Mouse (Mus musculus) MEL (cell line): Measurements from ENCODE around the gene Hinfp. TPM values are rescaled to one million over a fixed set of nuclear protein-coding genes. Genes with fewer than 3 reads are reported as not detected.

Experiments
- DNase-seq: peaks from one replicate; pipeline ENCODE4 v3.0.0; 2011; ENCODE audit warnings: low read depth, low spot score
- H3K27ac ChIP-seq: 2 replicates; pipeline ENCODE4 v1.5.1; 2012; ENCODE audit warnings: low read depth, mild to moderate bottlenecking, control low read depth, low read length, moderate library complexity; ENCODE audit not compliant: control insufficient read depth
- H3K27me3 ChIP-seq, 2 experiments: fragments of 150-350 bp in 1 of 2; sonication (generic) in 1 of 2; 2 replicates each; pipeline ENCODE4 v1.6.1; 2012; ENCODE audit warnings: low read length in 2 of 2, mild to moderate bottlenecking in 2 of 2, improper control_type of control experiment in 1 of 2, moderate library complexity in 1 of 2; ENCODE audit not compliant: insufficient read depth in 2 of 2, control insufficient read depth in 1 of 2
- H3K36me3 ChIP-seq, 2 experiments: 2 replicates each; pipeline ENCODE4 v1.6.1; 2012 to 2014; ENCODE audit warnings: low read length in 2 of 2, improper control_type of control experiment in 1 of 2, inconsistent platforms in 1 of 2, mild to moderate bottlenecking in 1 of 2; ENCODE audit not compliant: insufficient read depth in 2 of 2, control insufficient read depth in 1 of 2
- H3K4me1 ChIP-seq, 2 experiments: fragments of 150-350 bp in 1 of 2; sonication (generic) in 1 of 2; 2 replicates each; pipeline ENCODE4 v1.6.1; 2012; ENCODE audit warnings: low read length in 2 of 2, improper control_type of control experiment in 1 of 2, mild to moderate bottlenecking in 1 of 2; ENCODE audit not compliant: insufficient read depth in 2 of 2, control insufficient read depth in 1 of 2
- H3K4me3 ChIP-seq, 2 experiments: fragments of 150-350 bp in 1 of 2; sonication (generic) in 1 of 2; 2 replicates each; pipeline ENCODE4 v1.5.1; 2012; ENCODE audit warnings: low read depth in 2 of 2, low read length in 2 of 2, mild to moderate bottlenecking in 2 of 2, moderate library complexity in 2 of 2, control low read depth in 1 of 2, improper control_type of control experiment in 1 of 2; ENCODE audit not compliant: control insufficient read depth in 1 of 2, insufficient read depth in 1 of 2
- H3K79me2 ChIP-seq: 2 replicates; pipeline ENCODE4 v1.6.1; 2012; ENCODE audit warnings: mild to moderate bottlenecking, low read length, moderate library complexity; ENCODE audit not compliant: control insufficient read depth, poor library complexity, insufficient read depth
- H3K9ac ChIP-seq: 2 replicates; pipeline ENCODE4 v1.6.1; 2012; ENCODE audit warnings: low read depth, mild to moderate bottlenecking, control low read depth, low read length, moderate library complexity; ENCODE audit not compliant: control insufficient read depth, poor library complexity, severe bottlenecking
- H3K9me3 ChIP-seq: fragments of 150-350 bp; sonication (generic); replicated peaks from 2 replicates; pipeline ENCODE4 v1.6.1; 2012; ENCODE audit warnings: mild to moderate bottlenecking, low read length, improper control_type of control experiment, moderate library complexity; ENCODE audit not compliant: insufficient read depth
- BHLHE40 ChIP-seq: IDR thresholded peaks from 2 replicates; pipeline ENCODE4 v1.6.1; 2012; ENCODE audit warnings: low read depth, mild to moderate bottlenecking, inconsistent platforms, low read length, improper control_type of control experiment, borderline replicate concordance
- CHD1 ChIP-seq: IDR thresholded peaks from 2 replicates; pipeline ENCODE4 v1.6.1; 2012; ENCODE audit warnings: low read depth, mild to moderate bottlenecking, inconsistent platforms, low read length, improper control_type of control experiment
- CTCF ChIP-seq, 3 experiments: IDR thresholded peaks in 2 of 3; conservative IDR thresholded peaks in 1 of 3; 2 replicates each; pipeline ENCODE4 v1.5.1; 2011 to 2012; ENCODE audit warnings: low read length in 3 of 3, low read depth in 2 of 3, mild to moderate bottlenecking in 2 of 3, improper control_type of control experiment in 1 of 3, inconsistent platforms in 1 of 3, mixed read lengths in 1 of 3, moderate library complexity in 1 of 3; ENCODE audit not compliant: control insufficient read depth in 1 of 3, insufficient read depth in 1 of 3, poor library complexity in 1 of 3, severe bottlenecking in 1 of 3
- ELF1 ChIP-seq: IDR thresholded peaks from 2 replicates; pipeline ENCODE4 v1.6.1; 2014; ENCODE audit warnings: low read depth, mild to moderate bottlenecking, inconsistent platforms, low read length, improper control_type of control experiment, moderate library complexity
- EP300 ChIP-seq, 2 experiments: IDR thresholded peaks; 2 replicates each; pipeline ENCODE4 v1.6.1; 2011; ENCODE audit warnings: improper control_type of control experiment in 2 of 2, low read length in 2 of 2, low read depth in 1 of 2, mild to moderate bottlenecking in 1 of 2
- ETS1 ChIP-seq: IDR thresholded peaks from 2 replicates; pipeline ENCODE4 v1.6.1; 2012; ENCODE audit warnings: low read depth, mild to moderate bottlenecking, inconsistent platforms, low read length, improper control_type of control experiment, moderate library complexity
- GABPA ChIP-seq: IDR thresholded peaks from 2 replicates; pipeline ENCODE4 v1.6.1; 2012; ENCODE audit warnings: low read depth, mild to moderate bottlenecking, inconsistent platforms, low read length, improper control_type of control experiment, moderate library complexity
- GATA1 ChIP-seq: IDR thresholded peaks from 2 replicates; pipeline ENCODE4 v1.6.1; 2011; ENCODE audit warnings: low read depth, low read length, improper control_type of control experiment
- HCFC1 ChIP-seq: IDR thresholded peaks from 2 replicates; pipeline ENCODE4 v1.6.1; 2012; ENCODE audit warnings: low read depth, mild to moderate bottlenecking, inconsistent platforms, low read length, improper control_type of control experiment, moderate library complexity
- JUND ChIP-seq: IDR thresholded peaks from 2 replicates; pipeline ENCODE4 v1.6.1; 2011; ENCODE audit warnings: low read depth, mild to moderate bottlenecking, improper control_type of control experiment, low read length
- MAFK ChIP-seq: IDR thresholded peaks from 2 replicates; pipeline ENCODE4 v1.6.1; 2011; ENCODE audit warnings: low read depth, mild to moderate bottlenecking, low read length, improper control_type of control experiment, borderline replicate concordance
- MAX ChIP-seq: IDR thresholded peaks from 2 replicates; pipeline ENCODE4 v1.6.1; 2011; ENCODE audit warnings: low read length, improper control_type of control experiment
- MEF2A ChIP-seq: IDR thresholded peaks from 2 replicates; pipeline ENCODE4 v1.6.1; 2014; ENCODE audit warnings: low read depth, mild to moderate bottlenecking, inconsistent platforms, low read length, improper control_type of control experiment; ENCODE audit not compliant: poor library complexity, insufficient replicate concordance, severe bottlenecking; ENCODE audit errors: extremely low read depth
- MXI1 ChIP-seq: IDR thresholded peaks from 2 replicates; pipeline ENCODE4 v1.6.1; 2011; ENCODE audit warnings: mild to moderate bottlenecking, low read depth, low read length, improper control_type of control experiment
- MYB ChIP-seq: IDR thresholded peaks from 2 replicates; pipeline ENCODE4 v1.6.1; 2011; ENCODE audit warnings: mild to moderate bottlenecking, low read depth, low read length, improper control_type of control experiment
- NELFE ChIP-seq: IDR thresholded peaks from 2 replicates; pipeline ENCODE4 v1.6.1; 2011; ENCODE audit warnings: low read depth, low read length, improper control_type of control experiment
- NRF1 ChIP-seq: IDR thresholded peaks from 2 replicates; pipeline ENCODE4 v1.6.1; 2014; ENCODE audit warnings: low read depth, mild to moderate bottlenecking, inconsistent platforms, low read length, improper control_type of control experiment, moderate library complexity; ENCODE audit not compliant: poor library complexity, insufficient read depth, severe bottlenecking
- POLR2A ChIP-seq, 2 experiments: IDR thresholded peaks; 2 replicates each; pipeline ENCODE4 v1.6.1; 2011 to 2012; ENCODE audit warnings: low read length in 2 of 2, mild to moderate bottlenecking in 2 of 2, control low read depth in 1 of 2, improper control_type of control experiment in 1 of 2, low read depth in 1 of 2, moderate library complexity in 1 of 2; ENCODE audit not compliant: control insufficient read depth in 1 of 2, insufficient read depth in 1 of 2, poor library complexity in 1 of 2
- POLR2AphosphoS2 ChIP-seq: IDR thresholded peaks from 2 replicates; pipeline ENCODE4 v1.6.1; 2011; ENCODE audit warnings: low read length, improper control_type of control experiment
- POLR2AphosphoS5 ChIP-seq: IDR thresholded peaks from 2 replicates; pipeline ENCODE4 v1.6.1; 2012; ENCODE audit warnings: low read depth, borderline replicate concordance, mild to moderate bottlenecking, inconsistent platforms, low read length, moderate library complexity, mixed read lengths
- RCOR1 ChIP-seq: IDR thresholded peaks from 2 replicates; pipeline ENCODE4 v1.6.1; 2012; ENCODE audit warnings: low read depth, mild to moderate bottlenecking, inconsistent platforms, low read length, improper control_type of control experiment
- SMC3 ChIP-seq: IDR thresholded peaks from 2 replicates; pipeline ENCODE4 v1.6.1; 2011; ENCODE audit warnings: low read depth, low read length, improper control_type of control experiment
- TAL1 ChIP-seq: IDR thresholded peaks from 2 replicates; pipeline ENCODE4 v1.6.1; 2012; ENCODE audit warnings: mild to moderate bottlenecking, inconsistent platforms, low read length, moderate library complexity, mixed read lengths
- TCF12 ChIP-seq: IDR thresholded peaks from 2 replicates; pipeline ENCODE4 v1.6.1; 2014; ENCODE audit warnings: low read depth, mild to moderate bottlenecking, inconsistent platforms, low read length, improper control_type of control experiment, moderate library complexity
- ZKSCAN1 ChIP-seq: IDR thresholded peaks from 2 replicates; pipeline ENCODE4 v1.6.1; 2012; ENCODE audit warnings: low read depth, mild to moderate bottlenecking, inconsistent platforms, low read length, improper control_type of control experiment, moderate library complexity
- ZMIZ1 ChIP-seq: IDR thresholded peaks from 2 replicates; pipeline ENCODE4 v1.6.1; 2012; ENCODE audit warnings: low read depth, mild to moderate bottlenecking, inconsistent platforms, low read length, improper control_type of control experiment, moderate library complexity
- polyA plus RNA-seq, 2 experiments: library from polyadenylated mRNA; stranded (reverse) in 1 of 2; unstranded in 1 of 2; fragments of >175 nt in 1 of 2; fragments of >200 nt in 1 of 2; gene quantifications; 2 replicates each; pipeline versions ENCODE4 v1.2.1 to v1.2.4; 2012; ENCODE audit warnings: low replicate concordance in 2 of 2, low read depth in 1 of 2; ENCODE audit not compliant: insufficient read length in 2 of 2, insufficient read depth in 1 of 2, missing spikeins in 1 of 2
- total RNA-seq: library from RNA; depleted of rRNA; stranded (reverse); fragments of 300-350 nt; gene quantifications from 2 replicates; pipeline ENCODE4 v1.2.3, GENCODE M21; 2012

The Hinfp gene
- total and polyA plus RNA-seq, 3 experiments = 16.4 to 31.3 TPM; not detected in 1

GRCm38 (mm10) chr9:44343290-44343689, 37.8 kb upstream of the Hinfp start (continued):
- TF ChIP-seq JUND (no peak), ZKSCAN1 (no peak), ELF1 (0 out of 2 replicates have a peak, but pooled peaks have one; percentile 37), NRF1 (no peak), MAX (0 out of 2 replicates have a peak, but pooled peaks have one; percentile 56)

GRCm38 (mm10) chr9:44342605-44343004, 37.1 kb upstream of the Hinfp start:
- Histone ChIP-seq H3K79me2 (peaks cover 25% of the 10 kb centered on the region), H3K9me3 (no peaks in the 10 kb centered on the region), H3K27me3 (no peaks in the 10 kb centered on the region), H3K4me1 (peaks cover 8 to 25% of the 10 kb centered on the region in 2 experiments), H3K4me3 (peak overlapping the region; percentile 44 to 69), H3K27ac (peak overlapping the region; percentile 95), H3K36me3 (peaks cover 0 to 27% of the 10 kb centered on the region in 2 experiments; a peak in 2 of 4 replicates), H3K9ac (peak overlapping the region; percentile 60)
- no peak for TF ChIP-seq POLR2AphosphoS2
- no peak for TF ChIP-seq GATA1
- peak; percentile 12; the same call in 1 of the 2 replicates for TF ChIP-seq MYB
- TF ChIP-seq ETS1 = no peak
- peak; percentile 40; the same call in 1 of the 2 replicates for TF ChIP-seq MAX
- no peak for TF ChIP-seq MEF2A
- no peak for TF ChIP-seq HCFC1
- no peak for TF ChIP-seq JUND
- no peak for TF ChIP-seq ZMIZ1
- no peak for TF ChIP-seq CHD1
- TF ChIP-seq CTCF (IDR thresholded peaks at IDR 0.05 in 2 of 3, conservative IDR thresholded peaks at IDR 0.05 in 1 of 3; ENCODE audit: control insufficient read depth in 1 of 3, insufficient read depth in 1 of 3, low read depth in 2 of 3, low read length in 3 of 3, poor library complexity in 1 of 3, severe bottlenecking in 1 of 3) = no peak
- TF ChIP-seq RCOR1 = no peak
- no peak for TF ChIP-seq MXI1
- no peak for TF ChIP-seq EP300 (IDR thresholded peaks at IDR 0.05; ENCODE audit: low read depth in 1 of 2, low read length in 2 of 2)
- TF ChIP-seq POLR2AphosphoS5 = no peak
- no peak for TF ChIP-seq TAL1
- no peak for TF ChIP-seq NRF1
- TF ChIP-seq SMC3 = no peak
- no peak for TF ChIP-seq GABPA
- TF ChIP-seq NELFE = peak; percentile 10; the same call in 1 of the 2 replicates
- TF ChIP-seq TCF12 = no peak
- no peak for TF ChIP-seq BHLHE40
- no peak for TF ChIP-seq MAFK
- TF ChIP-seq POLR2A (IDR thresholded peaks at IDR 0.05; ENCODE audit: control insufficient read depth in 1 of 2, insufficient read depth in 1 of 2, low read depth in 1 of 2, low read length in 2 of 2, poor library complexity in 1 of 2) = no peak
- no peak for DNase-seq
